Mouse (Mus musculus): Measurements from ENCODE around the gene Rad18. TPM values are rescaled to one million over a fixed set of nuclear protein-coding genes. Genes with fewer than 3 reads are reported as not detected.

The Rad18 gene
- polyA plus RNA-seq, 1 experiment = 3.0 TPM

GRCm38 (mm10) chr6:112584961-112585360 is 111.5 kb downstream of the Rad18 start:
- no peak for TF ChIP-seq GATA1 (IDR thresholded peaks at IDR 0.05; ENCODE audit: low read length)

GRCm38 (mm10) chr6:112582022-112582421 is 114.5 kb downstream of the Rad18 start:
- no peak for TF ChIP-seq GATA1 (IDR thresholded peaks at IDR 0.05; ENCODE audit: low read length)

- no peak for TF ChIP-seq GATA1 (IDR thresholded peaks at IDR 0.05; ENCODE audit: low read length)
These were observed 119.3 kb downstream of the Rad18 start for GRCm38 (mm10) chr6:112577198-112577597.

- TF ChIP-seq GATA1 (IDR thresholded peaks at IDR 0.05; ENCODE audit: low read length) = no peak
These were observed 121.9 kb downstream of the Rad18 start for GRCm38 (mm10) chr6:112574558-112574957.

DNA sequence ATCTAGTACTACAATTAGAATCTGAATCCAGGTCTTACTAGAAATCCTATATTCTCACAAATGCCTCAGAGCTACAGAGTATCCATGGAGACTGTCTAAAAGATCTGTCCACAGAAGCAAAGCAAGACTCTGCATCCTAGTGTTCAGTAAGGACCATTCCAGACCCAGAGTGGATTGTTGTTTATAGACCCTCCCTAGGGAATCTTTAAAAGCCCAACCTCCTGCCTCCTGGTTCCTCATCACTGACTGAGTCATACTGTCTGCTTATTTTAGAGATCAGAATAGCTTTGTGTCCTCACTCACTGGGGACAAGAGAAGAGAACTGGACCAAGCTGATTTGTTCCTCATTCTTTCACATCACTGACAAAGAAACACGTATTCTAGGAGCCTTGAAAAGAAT is 126.1 kb downstream of the Rad18 start:
- no peak for TF ChIP-seq GATA1 (IDR thresholded peaks at IDR 0.05; ENCODE audit: low read length)

Other genes with a start within 250 kb of the Rad18 start
- not detected in 2 replicates for gene Cav3, start 237.2 kb downstream of the Rad18 start, polyA plus RNA-seq (2012)
- 0.02 TPM in 1 of 2 replicates, not detected in the other for gene Oxtr, start 206.7 kb downstream of the Rad18 start, polyA plus RNA-seq (2012)